Mouse (Mus musculus) right cerebral cortex, postnatal 10 days (tissue): ENCODE measurements around the gene Syde2.
"Not testable (repeated sequence)": the region's sequence is repeated elsewhere in the genome, so short reads cannot be mapped to it uniquely, and the experiment has no call there.

Source experiments
- DNase-seq, 2 experiments: peaks; one replicate each; pipeline ENCODE4 v3.0.0; 2021; ENCODE audit warnings: low spot score in 2 of 2

The Syde2 gene

GRCm38 (mm10) chr3:145966806-145967205 is 20.9 kb upstream of the Syde2 start:
- DNase-seq, result no peak

DNA sequence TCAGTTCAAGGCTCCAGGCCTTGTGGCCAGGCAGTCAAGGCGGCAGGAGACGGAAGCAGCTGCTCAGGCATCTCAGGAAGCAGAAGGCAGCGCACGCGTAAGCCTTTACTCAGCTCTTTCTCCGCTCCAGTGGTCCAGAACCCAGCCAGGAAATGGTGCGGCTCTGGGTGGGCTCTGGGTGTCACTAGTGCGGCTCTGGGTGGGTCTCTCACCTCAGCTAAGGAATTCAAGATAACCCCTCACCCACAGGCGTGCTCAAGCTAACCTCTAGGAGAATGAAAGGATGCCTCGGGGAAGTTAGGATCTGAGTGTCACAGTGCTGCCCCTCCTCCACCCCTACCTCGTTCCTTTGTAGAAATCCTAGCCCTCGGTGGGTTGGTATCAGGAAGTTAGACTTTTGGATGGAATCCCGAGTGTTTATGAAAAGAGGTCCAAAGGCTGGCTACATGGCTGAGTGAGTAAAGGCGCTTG is 18.6 kb upstream of the Syde2 start:
- DNase-seq, result no peak

GRCm38 (mm10) chr3:145971501-145971900 is 16.2 kb upstream of the Syde2 start:
- DNase-seq, result no peak

GRCm38 (mm10) chr3:145974986-145975385 is 12.7 kb upstream of the Syde2 start:
- no peak for DNase-seq

DNA sequence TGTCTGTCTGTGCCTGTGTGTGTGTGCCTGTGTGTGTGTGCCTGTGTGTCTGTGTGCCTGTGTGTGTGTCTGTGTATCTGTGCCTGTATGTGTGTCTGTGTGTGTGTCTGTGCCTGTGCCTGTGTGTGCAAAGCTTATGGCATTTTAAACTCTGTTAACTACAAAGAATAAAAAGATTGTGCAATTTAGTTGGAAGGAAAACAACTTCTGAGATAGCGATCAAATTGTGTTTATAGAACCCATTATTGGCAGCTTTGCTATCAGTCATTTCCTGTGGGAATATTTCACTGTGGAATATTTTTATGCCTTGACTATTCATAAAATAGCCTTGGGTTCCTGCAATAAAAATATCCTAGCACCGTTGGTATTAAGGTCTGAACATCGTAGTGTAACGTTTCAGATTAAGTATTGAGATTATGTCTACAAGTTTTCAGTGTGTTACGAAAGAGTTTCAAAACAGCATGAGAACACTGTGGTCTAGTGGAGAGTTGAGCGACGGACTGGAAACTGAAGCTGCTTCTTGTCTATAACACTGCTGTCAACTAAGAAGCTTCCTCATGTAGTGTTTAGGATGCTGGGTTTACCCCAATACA is 2.2 kb upstream of the Syde2 start:
- no peak for DNase-seq

DNA sequence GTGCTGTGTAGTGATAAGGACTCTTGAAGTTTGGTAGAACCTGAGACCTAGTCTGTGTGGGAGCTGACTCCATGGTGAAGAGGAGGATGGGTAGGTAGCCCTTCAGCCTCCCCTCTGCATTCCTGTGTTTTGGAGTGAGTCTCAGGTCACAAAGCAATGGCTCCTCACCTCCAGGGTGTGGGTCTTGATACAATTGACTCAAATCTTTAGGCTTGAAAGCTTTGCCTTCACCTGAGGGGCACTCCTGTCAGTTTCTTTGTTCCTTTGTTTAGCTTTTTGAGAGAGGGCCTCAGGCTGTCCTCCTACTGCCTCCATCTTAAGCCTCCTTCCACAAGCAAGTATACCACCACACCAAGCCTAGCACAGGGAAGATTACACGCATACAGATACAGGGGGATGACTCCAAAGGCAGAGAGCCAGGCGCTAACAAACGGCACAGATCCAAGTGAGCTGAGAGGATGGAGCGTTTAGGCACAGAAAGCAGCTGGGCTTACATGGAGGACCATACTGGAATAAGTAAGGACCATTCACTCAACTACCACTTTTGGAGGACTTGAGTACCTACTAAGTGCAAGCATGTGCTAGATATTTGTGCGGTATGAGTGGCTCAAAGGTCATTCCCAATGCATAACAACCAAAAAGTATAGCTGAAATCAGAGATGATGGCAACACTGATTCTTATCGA is 1.2 kb upstream of the Syde2 start:
- DNase-seq, result no peak

GRCm38 (mm10) chr3:145987970-145988683 is 457 bp downstream of the Syde2 start:
- peak; percentile 69 to 76 for DNase-seq

DNA sequence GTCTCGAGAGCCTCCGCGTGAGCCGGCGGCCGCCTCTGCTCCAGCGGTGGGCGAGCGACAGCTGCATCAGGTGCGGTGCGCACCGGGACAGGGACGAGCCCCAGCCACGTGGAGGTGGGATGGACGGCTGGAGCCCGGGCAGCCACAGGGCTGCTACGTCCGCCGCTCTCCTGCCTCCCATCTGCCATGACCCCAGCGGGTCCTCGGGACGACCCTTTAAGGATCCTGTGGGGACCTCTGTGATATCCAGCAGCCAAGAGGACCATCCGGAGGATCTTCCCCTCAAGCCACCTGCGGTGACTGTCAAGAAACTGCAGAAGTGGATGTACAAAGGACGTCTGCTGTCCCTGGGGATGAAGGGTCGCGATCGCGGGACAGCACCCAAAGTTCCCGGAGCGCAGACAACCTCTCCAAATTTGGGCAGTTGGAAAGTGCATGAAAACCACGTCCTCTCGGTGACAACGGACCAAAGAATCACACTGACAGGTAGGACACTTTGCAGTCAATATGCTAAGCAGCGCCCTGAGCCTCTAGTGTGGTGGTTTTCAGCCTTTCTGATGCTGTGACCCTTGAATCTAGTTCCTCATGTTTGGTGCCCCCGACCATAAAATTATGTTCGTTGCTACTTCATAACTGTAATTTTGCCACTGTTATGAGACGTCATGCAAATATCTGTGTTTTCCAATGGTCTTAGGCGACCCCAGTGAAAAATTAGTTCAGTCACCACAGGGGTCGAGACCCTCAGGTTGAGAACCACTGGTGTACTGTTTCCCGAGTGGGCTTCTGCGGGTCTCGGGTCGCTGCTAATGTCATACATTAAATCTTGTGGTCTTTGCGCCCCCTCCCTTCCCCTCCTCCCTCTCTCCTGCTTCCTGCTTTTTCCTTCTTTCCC is 1.3 kb downstream of the Syde2 start:
- DNase-seq, result no peak

DNA sequence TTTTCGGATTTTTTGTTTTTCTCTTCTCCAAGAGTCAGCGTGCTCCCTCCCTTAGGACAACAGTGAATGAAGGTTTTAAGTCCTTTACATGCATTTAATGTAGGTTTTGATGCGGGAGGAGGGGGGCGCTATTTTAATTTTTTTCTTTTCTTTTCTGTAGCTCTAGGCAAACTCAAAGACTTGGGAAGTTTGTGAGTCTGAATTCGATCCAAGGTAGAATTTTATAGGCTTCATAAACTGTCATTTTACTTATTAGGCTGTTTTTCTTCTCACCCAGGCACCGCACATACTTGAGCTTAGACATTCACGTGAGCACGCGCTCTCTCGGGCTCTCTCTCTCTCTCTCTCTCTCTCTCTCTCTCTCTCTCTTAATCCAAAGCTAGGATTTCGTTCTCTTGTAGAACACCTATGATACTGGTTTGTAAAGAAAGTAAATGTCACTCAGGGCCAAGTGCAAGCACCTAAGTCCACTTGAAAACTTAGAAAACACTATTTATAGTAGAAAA is 2.0 kb downstream of the Syde2 start:
- DNase-seq, result no peak

DNA sequence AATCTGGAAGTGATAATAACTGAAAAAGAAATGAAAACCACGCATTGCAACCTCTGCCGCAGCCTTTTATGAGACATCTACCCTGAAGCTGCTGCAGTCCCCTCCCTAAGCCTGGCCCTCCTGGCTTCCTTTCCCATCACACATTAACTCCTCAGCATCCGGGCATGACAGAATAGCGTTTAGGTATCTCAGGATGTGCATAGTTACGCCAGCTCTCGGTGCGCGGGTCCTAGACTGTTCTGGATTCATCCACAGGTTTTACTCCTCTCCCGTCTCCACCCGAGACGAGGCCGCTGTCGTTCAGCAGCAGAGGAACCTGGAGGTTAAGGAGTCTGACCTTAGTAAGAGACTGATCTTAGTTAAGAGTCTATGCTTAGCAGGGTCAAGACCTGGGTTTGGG is 3.5 kb downstream of the Syde2 start:
- DNase-seq, result no peak

GRCm38 (mm10) chr3:145991976-145992730 is 4.5 kb downstream of the Syde2 start:
- no peak for DNase-seq

DNA sequence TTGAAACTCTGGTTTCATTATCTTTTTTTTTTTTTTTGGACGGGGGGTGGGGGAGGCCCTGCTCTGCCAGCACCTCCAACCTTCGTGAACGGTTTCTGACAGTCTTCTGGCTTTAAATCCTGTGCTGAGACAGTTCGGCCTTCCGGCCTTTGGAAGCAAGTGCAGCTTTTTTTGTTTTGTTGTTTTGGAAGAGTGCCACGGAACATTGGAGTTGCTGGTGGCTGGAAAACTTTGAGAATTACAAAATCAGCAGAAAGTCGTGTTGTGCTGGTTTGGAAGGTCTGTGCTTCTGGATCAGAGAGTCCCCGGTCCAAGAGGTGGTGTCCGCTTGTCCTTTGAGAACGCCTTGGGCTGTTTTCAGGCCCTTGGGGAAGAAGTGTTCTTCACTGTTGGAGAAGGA is 5.1 kb downstream of the Syde2 start:
- peak; percentile 29 to 40 for DNase-seq

DNA sequence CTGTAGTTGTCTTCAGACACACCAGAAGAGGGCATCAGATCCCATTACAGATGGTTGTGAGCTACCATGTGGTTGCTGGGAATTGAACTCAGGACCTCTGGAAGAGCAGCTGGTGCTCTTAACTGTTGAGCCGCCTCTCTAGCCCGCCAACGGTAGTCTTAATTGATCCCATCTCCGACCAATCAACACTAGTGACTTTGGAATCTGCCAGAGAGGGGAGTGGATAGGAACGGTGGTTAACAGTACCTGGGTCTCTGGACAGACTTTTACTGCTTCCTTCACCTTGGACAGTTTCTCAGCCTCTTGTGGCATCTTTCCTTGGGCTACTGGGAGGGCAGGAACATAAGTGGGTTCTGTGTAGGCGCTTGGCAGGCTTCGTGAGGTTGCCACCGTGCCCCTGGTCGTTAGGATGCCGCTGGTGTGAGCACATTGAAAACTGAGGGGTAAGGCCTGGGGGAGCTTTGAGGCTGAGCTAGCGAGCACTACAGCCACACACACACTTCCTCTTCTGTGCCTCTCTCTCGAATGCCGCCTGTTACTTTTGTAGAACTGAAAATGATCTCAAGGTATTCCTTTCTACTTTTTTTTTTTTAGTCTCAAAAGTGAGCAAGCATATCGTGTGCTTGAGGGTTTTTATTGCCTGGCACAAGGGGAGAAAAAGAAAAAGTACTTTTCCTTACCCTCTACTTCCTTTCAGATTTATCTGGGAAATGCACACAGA is 6.0 kb downstream of the Syde2 start:
- no peak for DNase-seq

DNA sequence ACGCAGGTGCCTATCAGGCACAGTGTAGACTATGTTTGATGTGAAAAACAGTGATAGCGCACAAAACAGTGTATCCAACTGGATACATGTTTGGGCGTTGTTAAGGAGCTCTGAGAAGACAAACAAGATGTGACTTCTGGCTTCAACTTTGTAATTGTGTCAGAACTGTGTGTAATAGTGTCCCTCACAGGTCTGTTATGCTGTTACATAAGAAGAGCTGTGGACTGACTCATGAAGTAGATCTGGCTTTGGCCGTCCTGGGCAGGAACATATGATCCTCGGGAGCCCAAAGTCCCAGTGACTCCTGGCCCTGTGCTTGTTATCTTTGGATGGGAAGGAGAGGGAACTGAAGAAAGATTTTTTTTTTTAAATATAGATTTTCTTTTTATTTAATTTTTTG is 7.8 kb downstream of the Syde2 start:
- DNase-seq, result no peak

- DNase-seq, result not testable (repeated sequence)
Measured at GRCm38 (mm10) chr3:145996539-145996938, 8.9 kb downstream of the Syde2 start.

DNA sequence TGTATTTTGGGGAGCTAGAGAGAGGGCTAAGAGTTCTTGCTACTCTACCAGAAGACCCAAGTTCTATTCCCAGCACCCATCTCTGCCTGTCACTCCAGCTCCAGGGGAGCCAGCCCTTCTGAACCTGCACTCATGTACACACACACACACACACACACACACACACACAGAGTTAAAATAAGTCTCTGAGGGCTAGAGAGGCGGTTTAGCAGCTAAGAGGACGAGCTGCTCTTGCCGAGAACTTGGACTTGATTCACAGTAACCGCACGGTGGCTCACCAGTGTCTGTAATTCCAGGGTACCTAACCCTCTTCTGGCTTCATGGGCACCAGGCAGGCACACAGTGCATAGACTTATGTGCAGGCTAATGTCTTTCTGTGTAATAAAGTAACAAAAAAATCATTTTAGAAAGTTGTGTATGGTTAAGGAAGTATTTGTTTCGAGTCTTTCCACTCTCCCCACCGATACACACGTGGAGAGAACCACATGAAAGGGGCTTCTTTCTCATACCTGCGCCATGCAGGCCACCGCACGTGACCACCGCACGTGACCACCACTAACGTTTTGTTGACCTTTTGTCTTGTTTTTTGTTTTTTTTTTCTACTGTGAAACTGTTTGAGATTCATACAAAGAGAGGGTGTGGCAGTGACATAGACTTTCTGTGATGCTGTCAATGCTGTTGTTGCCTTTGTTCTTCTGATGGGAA is 16.8 kb downstream of the Syde2 start:
- peak in 1 of 2 experiments; percentile 2 for DNase-seq

- DNase-seq, result peak in 1 of 2 experiments; percentile 2
Measured at GRCm38 (mm10) chr3:146007872-146008271, 20.2 kb downstream of the Syde2 start.

DNA sequence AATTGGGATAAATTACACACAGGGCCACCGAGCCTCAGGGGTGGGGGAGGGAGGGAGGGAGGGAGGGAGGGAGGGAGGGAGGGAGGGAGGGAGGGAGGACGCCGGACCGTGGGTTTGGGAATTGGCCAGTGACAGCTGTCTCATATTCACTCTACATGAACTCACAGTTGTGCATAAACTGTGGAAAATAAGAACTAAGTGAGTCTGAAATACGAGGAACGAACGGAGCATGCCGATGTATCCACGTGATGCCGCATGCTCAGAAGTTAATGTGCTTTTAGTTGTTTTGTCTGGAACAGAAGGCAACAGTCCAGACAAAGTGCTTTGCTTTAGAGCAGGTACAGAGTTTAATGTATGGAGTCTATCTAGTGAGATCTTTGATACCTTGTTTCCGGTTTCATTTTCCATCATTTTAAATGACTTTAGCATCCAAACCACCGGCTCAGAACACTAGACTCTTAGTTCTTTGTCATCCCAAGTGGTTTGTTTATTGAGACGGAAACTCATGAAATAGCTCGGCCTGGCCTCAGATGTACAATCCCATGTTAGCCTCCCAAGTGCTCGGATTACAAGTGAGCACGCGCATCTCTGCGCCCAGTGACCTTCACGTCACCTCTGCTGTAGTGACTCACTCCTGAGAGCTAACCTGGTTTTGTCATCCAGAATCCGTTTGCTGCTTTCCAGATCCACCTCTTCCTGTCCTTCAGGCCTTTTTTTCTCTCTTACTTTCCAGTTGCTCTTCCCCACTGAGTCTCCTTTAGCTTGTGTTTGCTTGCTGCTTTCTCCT is 22.4 kb downstream of the Syde2 start:
- DNase-seq, result peak in 1 of 2 experiments; percentile 2

- no peak for DNase-seq
Measured at GRCm38 (mm10) chr3:146010751-146011150, 23.1 kb downstream of the Syde2 start.
